Mouse (Mus musculus) small intestine, adult 2 months (tissue): ENCODE measurements around the gene Tmem218. TPM values are rescaled to one million over a fixed set of nuclear protein-coding genes. Genes with fewer than 3 reads are reported as not detected.

Source experiments
- H3K27ac ChIP-seq: fragments of 200-500 bp; 2 replicates; pipeline ENCODE4 v1.5.1; 2012; ENCODE audit warnings: low read depth, low read length, control low read depth, inconsistent platforms; ENCODE audit not compliant: insufficient read depth
- H3K27me3 ChIP-seq: fragments of 200-500 bp; 2 replicates; pipeline ENCODE4 v1.6.1; 2012; ENCODE audit warnings: mild to moderate bottlenecking, moderate library complexity, low read length, inconsistent platforms; ENCODE audit not compliant: control insufficient read depth, insufficient read depth
- H3K36me3 ChIP-seq: fragments of 200-500 bp; 2 replicates; pipeline ENCODE4 v1.6.1; 2012; ENCODE audit warnings: mild to moderate bottlenecking, low read length, control low read depth, inconsistent platforms; ENCODE audit not compliant: control insufficient read depth, insufficient read depth
- H3K4me1 ChIP-seq: fragments of 200-500 bp; 2 replicates; pipeline ENCODE4 v1.6.1; 2012; ENCODE audit warnings: low read length, inconsistent platforms, mixed read lengths; ENCODE audit not compliant: control insufficient read depth, insufficient read depth, insufficient read length
- H3K4me3 ChIP-seq: fragments of 200-500 bp; 2 replicates; pipeline ENCODE4 v1.5.1; 2012; ENCODE audit warnings: low read depth, mild to moderate bottlenecking, control low read depth, inconsistent platforms, low read length, moderate library complexity
- CTCF ChIP-seq: fragments of 200-500 bp; IDR thresholded peaks from 2 replicates; pipeline ENCODE4 v1.5.1; 2012; ENCODE audit warnings: low read depth, mild to moderate bottlenecking, control low read depth, inconsistent platforms, low read length, moderate library complexity, mixed read lengths; ENCODE audit not compliant: insufficient replicate concordance, insufficient read length; ENCODE audit errors: extremely low read depth
- POLR2A ChIP-seq: fragments of 200-500 bp; IDR thresholded peaks from 2 replicates; pipeline ENCODE4 v1.6.1; 2012; ENCODE audit warnings: low read depth, mild to moderate bottlenecking, control low read depth, inconsistent platforms, low read length, moderate library complexity
- WGBS: fragments of 180-500 bp; shearing (Covaris S2); methylation state at CpG from one replicate; pipeline ENCODE4 v1.1.7; 2018; 5-methylcytosine and 5-hydroxymethylcytosine counted together
- polyA plus RNA-seq: library from polyadenylated mRNA; depleted of rRNA; stranded (reverse); fragments of >200 nt; gene quantifications from 2 replicates; pipeline ENCODE4 v1.2.3, GENCODE M21; 2012

Tmem218 gene
- polyA plus RNA-seq, 1 experiment, result 0.66 TPM

DNA sequence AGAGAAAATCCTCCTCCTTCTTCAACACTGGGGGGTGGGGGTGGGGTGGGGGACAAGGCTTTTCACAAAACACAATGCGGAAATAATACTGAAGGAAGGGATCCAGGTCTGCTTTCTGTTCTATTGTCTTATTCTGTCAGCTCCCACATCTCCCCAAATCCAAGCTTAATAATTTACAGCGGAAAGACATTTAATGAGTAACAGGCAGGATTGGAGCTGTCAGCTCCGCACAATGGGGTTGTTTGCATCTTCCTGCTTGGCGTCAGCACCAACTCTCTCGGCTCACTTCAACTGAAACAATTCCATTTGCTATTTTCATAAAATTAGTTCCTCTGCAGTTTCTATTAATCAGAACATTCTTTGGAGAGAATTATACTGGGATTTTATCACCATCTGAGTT is 4.1 kb upstream of the Tmem218 start:
- Histone ChIP-seq H3K27me3 (no peaks in the 10 kb centered on the region), H3K36me3 (no peaks in the 10 kb centered on the region), H3K27ac (no peak overlapping the region), H3K4me1 (no peaks in the 10 kb centered on the region), H3K4me3 (no peak overlapping the region)
- 28% methylated on average over 5 of the region's 5 CpGs for WGBS
- TF ChIP-seq CTCF, result no peak

DNA sequence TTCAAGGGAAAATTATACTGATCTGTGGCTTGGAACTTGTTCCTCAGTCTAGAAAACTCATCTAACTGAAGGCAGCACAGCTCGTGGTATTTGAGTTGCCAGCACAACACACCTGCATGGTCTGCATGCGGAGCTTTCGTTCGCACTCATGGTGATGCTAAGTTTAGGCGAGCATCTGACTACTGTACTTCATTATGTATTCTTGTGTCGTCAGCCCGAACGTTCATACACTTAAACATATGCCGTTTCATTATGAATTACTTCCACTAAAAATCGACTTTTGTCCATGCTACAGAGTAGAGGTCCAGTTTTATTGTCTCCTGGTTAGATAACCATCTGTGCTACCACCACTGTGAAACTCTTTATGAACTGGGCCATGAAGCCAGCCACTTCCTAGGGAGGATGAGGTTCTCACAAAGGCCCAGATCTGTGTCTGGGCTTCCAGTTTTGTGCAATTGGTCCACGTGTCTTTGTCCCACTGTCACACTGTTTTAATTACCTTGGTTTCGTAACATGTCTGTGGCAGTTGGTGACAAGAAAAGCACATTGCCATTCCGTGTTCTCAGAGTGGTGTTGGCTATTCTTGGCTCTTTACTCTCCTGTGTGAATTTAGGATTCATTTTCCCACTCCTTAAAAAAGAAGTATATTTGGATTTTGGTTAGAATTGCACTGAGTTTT is 5.2 kb downstream of the Tmem218 start:
- 0 out of 2 replicates have a peak, but pooled peaks cover 2% of the 10 kb centered on the region for H3K4me1 ChIP-seq
- H3K4me3 ChIP-seq, result no peak overlapping the region
- H3K27me3 ChIP-seq, result no peaks in the 10 kb centered on the region
- no peak overlapping the region for H3K27ac ChIP-seq
- H3K36me3 ChIP-seq, result no peaks in the 10 kb centered on the region
- WGBS, result 79% methylated on average over 13 of the region's 13 CpGs
- TF ChIP-seq CTCF, result no peak
- TF ChIP-seq POLR2A, result no peak

DNA sequence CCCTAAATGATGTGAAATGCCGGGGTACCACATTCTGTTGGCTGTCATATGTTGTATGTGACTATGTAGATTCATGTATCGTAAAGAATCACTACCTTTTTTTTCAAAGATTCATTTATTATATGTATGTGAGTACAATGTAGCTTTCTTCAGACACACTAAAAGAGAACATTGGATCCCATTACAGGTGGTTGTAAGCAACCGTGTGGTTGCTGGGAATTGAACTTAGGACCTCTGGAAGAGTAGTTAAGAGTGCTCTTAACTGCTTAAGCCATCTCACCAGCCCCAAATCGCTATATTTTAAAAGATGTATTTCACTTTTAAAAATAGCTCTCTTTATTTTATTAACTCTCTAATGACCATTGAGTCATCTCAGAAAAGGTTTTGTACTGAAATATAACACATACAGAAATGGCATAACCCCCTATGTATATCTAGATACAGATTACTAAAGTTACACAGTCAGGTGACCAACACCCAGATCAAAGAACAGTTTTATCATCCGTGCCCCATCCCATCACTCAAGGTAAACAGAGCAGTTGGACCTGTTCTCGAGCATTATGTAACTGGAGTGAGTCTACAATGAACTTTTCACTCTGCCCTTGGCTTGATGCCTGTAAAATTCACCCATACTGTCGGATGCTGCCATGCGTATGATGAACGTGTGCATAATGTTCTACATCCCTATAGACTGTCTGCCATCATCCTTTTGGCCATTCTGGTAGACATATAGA is 6.5 kb downstream of the Tmem218 start:
- no peaks in the 10 kb centered on the region for H3K27me3 ChIP-seq
- 40% methylated on average over 9 of the region's 9 CpGs for WGBS
- H3K4me1 ChIP-seq, result 0 out of 2 replicates have a peak, but pooled peaks cover 2% of the 10 kb centered on the region
- TF ChIP-seq CTCF, result no peak
- TF ChIP-seq POLR2A, result no peak
- H3K36me3 ChIP-seq, result no peaks in the 10 kb centered on the region
- no peak overlapping the region for H3K4me3 ChIP-seq
- H3K27ac ChIP-seq, result no peak overlapping the region

DNA sequence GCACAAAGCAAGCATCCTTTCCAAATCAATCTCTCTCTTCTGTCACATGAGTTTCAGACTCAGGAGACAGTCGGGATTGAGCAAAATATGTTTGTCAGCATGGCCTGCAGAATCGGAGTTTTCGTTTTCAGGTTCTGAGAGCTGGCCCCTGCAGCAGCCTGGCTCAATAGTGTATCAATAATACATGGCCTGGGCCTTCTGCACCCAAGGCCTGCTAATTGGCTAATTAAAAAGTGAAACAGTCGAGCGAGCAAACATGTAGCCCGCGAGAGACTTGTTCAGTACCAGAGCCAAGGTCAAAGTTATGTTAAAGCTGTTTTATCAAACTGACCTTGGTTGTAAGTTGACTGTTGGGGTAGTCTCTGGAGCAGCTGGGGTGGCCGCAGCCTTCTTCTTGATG is 12.7 kb downstream of the Tmem218 start:
- no peak for TF ChIP-seq POLR2A
- TF ChIP-seq CTCF, result no peak
- H3K27ac ChIP-seq, result no peak overlapping the region
- H3K4me1 ChIP-seq, result no peaks in the 10 kb centered on the region
- WGBS, result 80% methylated on average over 8 of the region's 8 CpGs
- no peak overlapping the region for H3K4me3 ChIP-seq
- H3K36me3 ChIP-seq, result peaks cover 7% of the 10 kb centered on the region; the same call in 1 of the 2 replicates
- H3K27me3 ChIP-seq, result no peaks in the 10 kb centered on the region

DNA sequence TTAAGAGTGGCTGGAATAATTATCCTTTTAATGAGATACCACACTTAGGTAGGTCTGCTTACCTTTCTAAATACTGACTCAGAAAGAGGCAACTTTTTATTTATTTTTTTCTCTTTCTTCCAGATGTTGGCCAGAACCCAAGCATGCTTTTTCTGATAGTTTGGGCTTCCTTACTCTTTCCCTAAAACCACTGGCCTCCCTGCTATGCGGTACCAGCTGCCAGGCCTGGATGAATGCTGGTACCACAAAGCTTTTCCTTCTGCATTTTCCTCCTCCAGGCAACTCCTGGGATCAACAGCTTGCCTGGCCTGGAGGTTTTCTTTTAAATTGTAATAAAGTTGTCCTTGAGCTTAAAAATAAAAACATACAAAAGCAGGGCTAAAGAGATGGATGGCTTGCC is 17.6 kb downstream of the Tmem218 start:
- Histone ChIP-seq H3K36me3 (peaks cover 7% of the 10 kb centered on the region; the same call in 1 of the 2 replicates), H3K27me3 (no peaks in the 10 kb centered on the region), H3K27ac (no peak overlapping the region), H3K4me1 (no peaks in the 10 kb centered on the region), H3K4me3 (no peak overlapping the region)
- TF ChIP-seq POLR2A (no peak), CTCF (no peak)
- WGBS, result 93% methylated on average over 1 of the region's 1 CpGs

DNA sequence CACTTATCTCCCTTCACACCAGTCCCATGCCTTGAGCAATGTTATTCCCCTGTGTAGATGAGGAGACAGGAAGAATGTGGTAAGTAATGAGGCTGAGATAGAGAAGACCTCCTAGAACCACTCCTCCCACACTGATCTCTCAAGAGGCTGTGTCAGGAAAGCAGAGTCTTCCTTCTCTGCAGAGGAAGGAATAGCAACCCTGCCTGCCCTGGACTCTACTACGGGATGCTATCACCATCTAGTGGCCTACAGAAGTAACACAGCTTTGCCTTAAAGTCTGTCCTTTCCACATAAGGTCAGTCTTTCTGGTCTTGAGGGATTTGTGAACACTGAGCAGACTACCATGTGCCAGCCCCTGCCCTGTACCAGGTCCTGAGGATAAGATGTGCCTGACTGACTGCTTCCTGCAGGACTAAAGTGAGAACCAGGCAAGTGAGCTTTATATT is 21.9 kb downstream of the Tmem218 start:
- no peaks in the 10 kb centered on the region for H3K27me3 ChIP-seq
- 0% methylated on average over 1 of the region's 1 CpGs for WGBS
- H3K4me3 ChIP-seq, result no peak overlapping the region
- no peak for TF ChIP-seq POLR2A
- peak; percentile 50; the same call in 1 of the 2 replicates for TF ChIP-seq CTCF
- peaks cover 2% of the 10 kb centered on the region; the same call in 1 of the 2 replicates for H3K36me3 ChIP-seq
- H3K27ac ChIP-seq, result no peak overlapping the region
- peaks cover 6% of the 10 kb centered on the region; the same call in 1 of the 2 replicates for H3K4me1 ChIP-seq
